Mouse (Mus musculus) CH12.LX (cell line): ENCODE data around the gene Ankrd34b.

Experiments used
- CTCF ChIP-seq, 2 experiments: IDR thresholded peaks in 1 of 2; conservative IDR thresholded peaks in 1 of 2; 2 replicates each; pipeline ENCODE4 v1.5.1; 2011 to 2012; ENCODE audit warnings: low read depth in 2 of 2, low read length in 2 of 2, improper control_type of control experiment in 1 of 2, inconsistent platforms in 1 of 2, mild to moderate bottlenecking in 1 of 2, moderate library complexity in 1 of 2
- TCF12 ChIP-seq: IDR thresholded peaks from 2 replicates; pipeline ENCODE4 v1.6.1; 2014; ENCODE audit warnings: low read depth, mild to moderate bottlenecking, inconsistent platforms, low read length, improper control_type of control experiment

GRCm38 (mm10) chr13:92464698-92465097 is 39.0 kb downstream of the Ankrd34b start:
- no peak for TF ChIP-seq CTCF (conservative IDR thresholded peaks at IDR 0.05 in 1 of 2, IDR thresholded peaks at IDR 0.05 in 1 of 2; ENCODE audit: low read depth in 2 of 2, low read length in 2 of 2)
- no peak for TF ChIP-seq TCF12
